In the genomic region with DNA sequence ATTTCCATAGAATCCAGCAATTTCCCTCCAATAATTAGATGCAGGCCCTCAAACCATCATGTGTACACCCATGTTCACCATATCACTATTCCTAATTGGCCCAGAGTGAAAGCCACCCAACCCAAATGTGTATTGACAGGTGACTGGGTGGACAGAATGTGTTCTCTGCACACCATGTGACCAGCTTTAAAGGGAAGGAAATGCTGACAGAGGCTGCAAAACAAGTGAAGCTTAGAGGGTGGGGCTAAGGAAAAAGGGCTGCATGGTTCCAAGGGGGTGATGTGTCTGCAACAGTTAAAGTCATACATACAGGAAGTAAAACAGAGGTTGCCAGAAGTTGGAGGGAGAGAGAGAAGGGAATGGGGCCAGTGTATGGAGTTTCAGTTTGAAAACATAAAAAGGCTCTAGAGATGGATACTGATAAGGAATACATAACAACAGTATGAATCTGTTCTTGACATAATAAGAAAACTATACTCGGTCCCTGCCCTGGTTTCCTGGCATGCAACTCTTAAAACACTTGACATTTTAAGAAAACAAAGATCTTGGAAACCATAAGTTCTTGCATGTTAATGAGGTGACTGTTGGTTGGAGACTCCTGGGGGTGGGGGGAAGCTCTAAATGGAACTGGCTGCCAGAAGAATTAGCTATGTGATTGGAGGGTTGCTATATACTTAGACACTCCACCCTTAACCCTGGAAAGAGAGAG, we compare ENCODE assay signal across 15 mouse cellular contexts. TPM values are rescaled to one million over a fixed set of nuclear protein-coding genes. Genes with fewer than 3 reads are reported as not detected.
DNase-seq lines count a peak whose midpoint lies in the region; ATAC-seq and TF ChIP-seq lines count a peak whose summit lies in the region.
"Had no signal": no experiment of that assay in that cellular context is flagged by ENCODE, and none has a peak within 500 bp of the region (broad histone marks: within the 10 kb centered on the region; RNA-seq: fewer than 3 reads in every experiment).

No protein-coding gene starts in this region.

- H3K4me1 ChIP-seq in kidney, postnatal 0 days (replicated peaks; ENCODE audit: insufficient read depth, low read length), result no peaks in the 10 kb centered on the region; the same call in 1 of the 2 replicates
- H3K4me1 ChIP-seq in midbrain, embryonic 10.5 days, result no peaks in the 10 kb centered on the region
- H3K4me1 ChIP-seq: liver, embryonic 13.5 days; midbrain, embryonic 15.5 days; neural tube, embryonic 13.5 days had no signal

- TF ChIP-seq CTCF in kidney, postnatal 0 days (IDR thresholded peaks at IDR 0.05; ENCODE audit: low read depth), result no peak

- ATAC-seq in kidney, postnatal 0 days (replicated peaks; ENCODE audit: low FRiP score, low read depth), result no peak
- peak; percentile 42; the same call in 1 of the 2 replicates for ATAC-seq in granulocyte monocyte progenitor cell, adult 5-6 weeks (replicated peaks; ENCODE audit: poor library complexity, severe bottlenecking)
- peak; percentile 53 for ATAC-seq in megakaryocyte progenitor cell, adult 5-6 weeks (replicated peaks; ENCODE audit: poor library complexity)
- no peak for ATAC-seq in activated CD4-positive, CD25-positive, alpha-beta regulatory T cell, adult 4 months
- ATAC-seq: intestine, postnatal 0 days; midbrain, embryonic 15.5 days had no signal

- H3K9ac ChIP-seq in kidney, postnatal 0 days (ENCODE audit: low read depth, low read length), result no peak overlapping the region
- H3K9ac ChIP-seq: liver, embryonic 13.5 days; midbrain, embryonic 15.5 days; neural tube, embryonic 13.5 days had no signal

- DNase-seq in kidney, postnatal 0 days (ENCODE audit: low spot score), result peak; percentile 53
- DNase-seq in kidney, postnatal 4 days, result no peak
- DNase-seq in CD4-positive, CD25-positive, alpha-beta regulatory T cell, adult 2 months (ENCODE audit: low read depth, low spot score), result peak; percentile 20
- DNase-seq in left cerebral cortex, postnatal 10 days (ENCODE audit: extremely low spot score in 1 of 2, low spot score in 2 of 2), result no peak
- no peak for DNase-seq in midbrain, embryonic 10.5 days (ENCODE audit: low spot score)
- DNase-seq: adrenal gland, postnatal 36 days; gastrocnemius, postnatal 36 days; left cerebral cortex, postnatal 4 days; liver, embryonic 13.5 days had no signal

- H3K4me2 ChIP-seq in kidney, postnatal 0 days (ENCODE audit: low read length), result no peak overlapping the region
- H3K4me2 ChIP-seq: liver, embryonic 13.5 days; midbrain, embryonic 15.5 days; neural tube, embryonic 13.5 days had no signal

- intact Hi-C loops in left cerebral cortex, postnatal 10 days (cut with DNase I), result no loop called here

- no peak overlapping the region for H3K27ac ChIP-seq in kidney, postnatal 0 days
- no peak overlapping the region for H3K27ac ChIP-seq in midbrain, embryonic 10.5 days (replicated peaks)
- H3K27ac ChIP-seq: liver, embryonic 13.5 days; midbrain, embryonic 15.5 days; neural tube, embryonic 13.5 days had no signal

- no peak overlapping the region for H3K4me3 ChIP-seq in kidney, postnatal 0 days (replicated peaks; ENCODE audit: low read depth, low read length)
- no peak overlapping the region for H3K4me3 ChIP-seq in midbrain, embryonic 10.5 days
- H3K4me3 ChIP-seq: liver, embryonic 13.5 days; midbrain, embryonic 15.5 days; neural tube, embryonic 13.5 days had no signal

- 63% methylated on average over 1 of the region's 1 CpGs for WGBS in kidney, postnatal 0 days
- 93% methylated on average over 1 of the region's 1 CpGs for WGBS in midbrain, embryonic 10.5 days

- H3K27me3 ChIP-seq in kidney, postnatal 0 days (ENCODE audit: insufficient read depth, low read length), result no peaks in the 10 kb centered on the region
- no peaks in the 10 kb centered on the region for H3K27me3 ChIP-seq in midbrain, embryonic 10.5 days (ENCODE audit: low read depth, poor library complexity, severe bottlenecking)
- H3K27me3 ChIP-seq: liver, embryonic 13.5 days; midbrain, embryonic 15.5 days; neural tube, embryonic 13.5 days had no signal

- no peaks in the 10 kb centered on the region for H3K36me3 ChIP-seq in kidney, postnatal 0 days (ENCODE audit: insufficient read depth, low read length)
- no peaks in the 10 kb centered on the region for H3K36me3 ChIP-seq in midbrain, embryonic 10.5 days
- H3K36me3 ChIP-seq: liver, embryonic 13.5 days; midbrain, embryonic 15.5 days; neural tube, embryonic 13.5 days had no signal

- 0 out of 2 replicates have a peak, but pooled peaks cover 2% of the 10 kb centered on the region for H3K9me3 ChIP-seq in kidney, postnatal 0 days (replicated peaks; ENCODE audit: low read length)
- no peaks in the 10 kb centered on the region for H3K9me3 ChIP-seq in midbrain, embryonic 10.5 days (replicated peaks)
- H3K9me3 ChIP-seq: liver, embryonic 13.5 days; midbrain, embryonic 15.5 days; neural tube, embryonic 13.5 days had no signal

RNA-seq across cellular contexts. Expression of a gene that starts 20.7 kb away (rescaled TPM):
- polyA plus RNA-seq in kidney, postnatal 0 days (2015; fragmentation: Nextera tagmentation; extraction: Ambion mirVana), result 30.1 and 33.6 TPM in 2 replicates
- total RNA-seq in granulocyte monocyte progenitor cell, adult 5-6 weeks (2014; fragmentation: Nextera tagmentation), result not detected in 2 replicates
- 0.10 and 0.17 TPM in 2 replicates for total RNA-seq in granulocyte monocyte progenitor cell, adult 5-6 weeks (2017)
- not detected in 2 replicates for total RNA-seq in megakaryocyte progenitor cell, adult 5-6 weeks (2015)
- not detected in 2 replicates for total RNA-seq in megakaryocyte progenitor cell, adult 5-6 weeks (2017)
- not detected for polyA plus RNA-seq in activated CD4-positive, CD25-positive, alpha-beta regulatory T cell, adult 4 months (2017; shearing (Covaris generic))
- total RNA-seq in left cerebral cortex, postnatal 10 days (2021), result 1 to 10 TPM; 2.4 to 3.3 TPM
- polyA plus RNA-seq in midbrain, embryonic 10.5 days (2016; fragmentation: Nextera tagmentation; extraction: Ambion mirVana), result 1.5 and 2.4 TPM in 2 replicates

Comparison
In these comparisons a context has a peak if more than half of its experiments do, and no peak if none do; other contexts are left out.
1. DNase-seq: peak in kidney, postnatal 0 days (single experiment) and CD4-positive, CD25-positive, alpha-beta regulatory T cell, adult 2 months (single experiment); none in kidney, postnatal 4 days (0 of 2), left cerebral cortex, postnatal 10 days (0 of 2) and midbrain, embryonic 10.5 days (single experiment).
2. ATAC-seq: peak in granulocyte monocyte progenitor cell, adult 5-6 weeks (single experiment) and megakaryocyte progenitor cell, adult 5-6 weeks (single experiment); none in kidney, postnatal 0 days (single experiment) and activated CD4-positive, CD25-positive, alpha-beta regulatory T cell, adult 4 months (single experiment).